In the genomic region with DNA sequence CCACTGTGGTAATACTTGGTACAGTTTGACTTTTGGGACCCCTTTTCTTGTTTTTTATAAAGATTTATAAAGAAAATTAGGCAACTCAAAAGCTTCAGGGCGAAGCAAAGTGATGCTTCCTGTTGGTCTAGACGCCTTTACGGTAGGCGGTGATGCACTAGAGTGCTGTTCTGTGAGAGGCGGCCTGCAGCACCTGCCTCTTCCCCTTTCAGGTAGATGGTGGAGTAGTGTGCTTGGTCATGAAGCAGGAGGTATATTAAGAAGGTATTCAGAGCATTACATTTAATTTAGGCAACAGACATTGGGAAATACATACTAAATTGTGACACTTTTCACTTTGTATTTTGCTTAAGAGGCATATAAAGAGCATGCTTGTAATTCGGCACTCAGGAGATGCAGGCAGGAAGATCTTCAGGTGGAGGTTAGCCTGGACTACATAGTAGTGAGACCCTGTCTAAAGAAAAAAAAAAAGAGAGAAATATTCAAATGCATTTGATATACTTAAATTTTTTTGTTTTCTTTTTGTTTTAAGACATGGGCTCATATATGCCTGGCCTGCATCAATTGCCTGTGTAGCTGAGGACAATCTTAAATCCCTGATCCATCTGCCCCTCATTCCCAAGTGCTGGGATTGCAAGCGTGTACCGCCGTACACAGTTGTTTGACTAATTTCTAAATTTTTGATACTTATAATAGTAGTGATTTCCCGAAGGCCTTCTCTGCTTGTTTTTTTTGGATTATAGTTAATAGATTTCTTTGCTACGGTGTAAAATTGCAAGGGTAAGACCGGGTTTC, we compare ENCODE assay signal across 16 mouse cellular contexts.
DNase-seq lines count a peak whose midpoint lies in the region; ATAC-seq lines count a peak whose summit lies in the region.
"Had no signal": no experiment of that assay in that cellular context is flagged by ENCODE, and none has a peak within 500 bp of the region (broad histone marks: within the 10 kb centered on the region; RNA-seq: fewer than 3 reads in every experiment).

No protein-coding gene starts in this region.

- peak; percentile 33 to 47 for DNase-seq in spleen, adult 18-20 months
- no peak for DNase-seq in spleen, postnatal 4 days (ENCODE audit: low spot score in 2 of 2)
- peak; percentile 58 for DNase-seq in CD4-positive helper T cell, adult 2 months (ENCODE audit: low read depth, low spot score)
- peak; percentile 42 for DNase-seq in T-cell, adult 2 months (ENCODE audit: low spot score)
- no peak for DNase-seq in cerebellum, postnatal 14 days
- no peak for DNase-seq in right cerebral cortex, postnatal 36 days (ENCODE audit: low spot score in 2 of 2)
- no peak for DNase-seq in cerebellum, postnatal 25 days
- DNase-seq: adrenal gland, adult 2 months; cerebellum, adult 9-11 months; embryo, embryonic 11 days; gastrocnemius, postnatal 14 days; kidney, adult 2 months; kidney, postnatal 10 days; layer of hippocampus, postnatal 36 days; lung, adult 2 months had no signal

- ATAC-seq in inflammation-experienced regulatory T-cells, adult 6 months: peak; percentile 65

Comparison
In these comparisons a context has a peak if more than half of its experiments do, and no peak if none do; other contexts are left out.
1. DNase-seq: peak in spleen, adult 18-20 months (2 of 2), CD4-positive helper T cell, adult 2 months (single experiment) and T-cell, adult 2 months (single experiment); none in spleen, postnatal 4 days (0 of 2), cerebellum, postnatal 14 days (0 of 2), right cerebral cortex, postnatal 36 days (0 of 2) and cerebellum, postnatal 25 days (0 of 2).